Mouse (Mus musculus): Measurements from ENCODE around the gene Uso1. TPM values are rescaled to one million over a fixed set of nuclear protein-coding genes. Genes with fewer than 3 reads are reported as not detected.
"Not testable (repeated sequence)": the region's sequence is repeated elsewhere in the genome, so short reads cannot be mapped to it uniquely, and the experiment has no call there.

Gene Uso1
- polyA plus RNA-seq, 1 experiment = 57.1 TPM

DNA sequence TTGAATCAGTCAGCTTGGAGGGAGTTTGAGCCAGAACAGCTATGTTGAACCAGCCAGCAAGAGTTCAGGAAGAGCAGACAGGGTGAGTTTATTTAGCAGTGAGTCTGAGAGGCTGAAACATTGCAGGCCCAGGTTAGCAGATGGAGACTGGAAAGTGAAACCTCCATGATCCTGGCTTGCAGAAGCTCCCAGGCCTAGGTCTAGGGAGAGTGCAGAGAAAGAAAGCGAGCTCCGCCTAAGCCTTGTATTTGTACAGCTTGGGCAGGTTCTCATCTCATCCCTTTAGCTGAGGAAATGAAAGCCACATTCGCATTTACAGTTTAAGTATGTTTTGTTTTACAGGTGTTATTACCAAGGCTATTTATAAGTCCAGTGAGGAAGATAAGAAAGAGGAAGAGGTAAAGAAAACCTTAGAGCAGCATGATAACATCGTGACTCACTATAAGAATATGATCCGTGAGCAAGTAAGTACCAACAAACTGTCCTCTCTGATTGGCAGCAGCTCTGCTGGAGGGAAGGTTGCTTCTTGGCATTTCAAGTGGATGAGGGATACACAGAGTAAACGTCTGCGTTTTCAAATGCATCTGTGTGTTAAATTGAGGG lies 51.2 kb downstream of the Uso1 start:
- DNase-seq (ENCODE audit: low read depth) = no peak

DNA sequence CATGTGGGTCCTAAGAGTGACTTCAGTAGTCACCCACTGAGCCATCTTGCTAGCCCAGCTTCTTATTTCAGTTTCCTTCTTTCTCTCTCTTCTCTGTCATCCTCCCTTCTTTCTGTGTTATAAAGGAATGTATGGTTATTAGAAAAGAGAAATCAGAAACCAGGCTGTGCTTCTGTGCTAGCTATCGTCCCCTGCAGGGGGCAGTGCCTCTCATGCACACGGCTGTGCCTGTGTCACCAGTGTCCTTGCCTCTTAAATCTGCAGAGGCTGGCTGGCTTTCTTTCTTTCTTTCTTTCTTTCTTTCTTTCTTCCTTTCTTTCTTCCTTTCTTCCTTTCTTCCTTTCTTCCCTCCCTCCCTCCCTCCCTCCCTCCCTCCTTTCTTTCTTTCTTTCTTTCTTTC lies 58.0 kb downstream of the Uso1 start:
- not testable (repeated sequence) for DNase-seq (ENCODE audit: low read depth)

DNA sequence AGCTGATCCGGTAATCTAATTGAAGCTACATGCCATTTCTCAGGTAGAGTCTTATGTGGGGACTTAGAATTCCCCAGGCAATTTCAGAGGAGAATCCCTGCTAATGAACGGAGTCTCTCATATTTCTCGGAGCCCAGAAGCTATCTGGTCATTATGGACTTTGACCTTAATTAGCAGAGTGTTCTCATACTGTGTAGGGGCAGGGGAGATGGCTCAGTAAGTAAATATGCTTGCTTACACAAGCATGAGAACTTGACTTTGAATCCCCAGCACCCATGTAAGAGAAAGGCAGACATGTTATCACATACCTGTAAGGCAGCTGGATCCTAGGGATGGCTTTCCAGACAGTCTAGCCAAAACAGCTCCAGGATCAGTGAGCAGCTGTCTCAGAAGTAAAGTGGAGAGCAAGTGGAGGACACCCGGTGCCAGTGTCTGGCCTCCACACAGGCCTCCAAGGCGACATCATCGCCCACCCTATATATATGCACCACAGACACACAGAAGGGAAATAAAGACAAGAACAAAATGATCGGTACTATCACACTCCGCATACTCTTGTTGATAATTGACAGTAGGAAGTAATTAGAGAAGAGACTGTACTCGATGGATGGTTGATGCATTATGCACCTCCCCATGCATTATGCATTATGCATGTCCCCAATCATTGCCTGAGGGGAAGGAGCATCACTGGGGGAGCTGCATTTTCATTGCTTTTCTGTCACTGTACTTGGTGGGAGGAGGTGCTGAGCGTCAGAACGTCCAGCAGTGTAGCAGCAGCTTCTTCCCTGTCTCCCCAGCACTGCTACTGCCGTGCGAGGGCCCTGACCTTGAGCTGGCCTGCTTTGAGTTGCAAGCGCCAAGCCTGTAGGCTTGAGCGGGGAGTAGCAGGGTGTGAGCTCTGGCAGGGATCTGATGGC lies 59.4 kb downstream of the Uso1 start:
- no peak for DNase-seq (ENCODE audit: low read depth)

DNA sequence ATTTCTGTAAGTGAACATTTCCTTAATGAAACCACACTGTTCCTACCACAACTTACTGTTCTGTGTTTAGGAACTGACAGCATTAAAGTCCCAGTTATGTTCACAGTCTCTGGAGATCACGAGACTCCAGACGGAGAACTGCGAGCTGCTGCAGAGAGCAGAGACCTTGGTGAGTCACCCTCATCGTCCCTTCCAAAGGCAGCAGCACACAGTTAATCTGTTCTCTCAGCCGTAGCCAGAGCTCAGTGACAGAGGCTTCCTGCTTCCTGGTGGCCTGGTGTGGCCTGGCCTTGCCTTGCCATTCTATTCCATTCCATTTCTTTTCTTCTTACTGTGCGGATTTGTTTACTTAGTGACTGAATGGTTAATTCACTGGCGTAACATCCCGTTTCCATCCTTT lies 60.5 kb downstream of the Uso1 start:
- DNase-seq (ENCODE audit: low read depth) = no peak

GRCm38 (mm10) chr5:92204162-92205036 lies 66.7 kb downstream of the Uso1 start:
- no peak for DNase-seq (ENCODE audit: low read depth)

- DNase-seq (ENCODE audit: low read depth) = no peak
Measured at GRCm38 (mm10) chr5:92205184-92205583, 67.4 kb downstream of the Uso1 start.

GRCm38 (mm10) chr5:92205706-92206105 lies 68.0 kb downstream of the Uso1 start:
- no peak for DNase-seq (ENCODE audit: low read depth)

GRCm38 (mm10) chr5:92206121-92206520 lies 68.4 kb downstream of the Uso1 start:
- no peak for DNase-seq (ENCODE audit: low read depth)

DNA sequence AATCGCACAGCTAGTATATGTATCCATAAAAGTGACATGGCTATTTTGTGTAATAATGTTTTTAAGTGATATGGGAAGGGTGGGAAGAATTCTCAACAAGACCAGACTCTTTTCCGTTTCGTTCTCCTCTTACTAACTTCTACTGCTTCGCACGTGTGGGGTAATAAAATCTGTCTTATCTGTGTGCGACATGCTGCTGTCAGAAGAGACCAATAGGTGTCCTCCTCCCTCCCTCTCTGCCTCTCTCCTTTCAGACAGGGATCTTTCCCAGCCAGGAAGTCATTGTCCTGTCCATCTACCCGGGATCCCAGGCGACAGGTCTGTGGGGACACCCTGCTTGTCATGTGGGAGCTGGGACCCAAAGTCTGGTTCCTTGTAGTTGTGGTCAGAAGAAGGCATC lies 72.5 kb downstream of the Uso1 start:
- no peak for DNase-seq (ENCODE audit: low read depth)

DNA sequence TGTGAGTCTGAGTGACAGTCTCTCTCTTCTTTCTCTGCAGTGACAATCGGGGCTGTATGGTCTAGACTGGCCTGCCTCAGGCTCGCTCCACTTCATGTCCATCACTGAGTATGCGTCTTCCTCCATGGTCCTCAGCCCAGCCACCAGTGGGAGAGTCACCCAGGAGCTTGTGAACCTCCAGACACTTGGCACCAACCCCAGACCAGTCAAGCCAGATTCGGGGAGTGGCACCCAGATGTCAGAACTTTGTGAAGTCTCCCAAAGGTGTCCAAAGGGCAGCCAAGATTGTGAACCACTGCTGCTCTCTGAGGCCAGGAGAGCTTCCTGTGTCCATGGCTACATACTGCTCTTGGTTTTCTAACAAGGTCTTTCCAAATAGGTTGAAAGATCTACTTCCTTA lies 74.5 kb downstream of the Uso1 start:
- no peak for DNase-seq (ENCODE audit: low read depth)

- DNase-seq (ENCODE audit: low read depth) = no peak
Measured at GRCm38 (mm10) chr5:92215308-92215707, 77.6 kb downstream of the Uso1 start, which contains the start of gene U90926. TSS of gene U90926 (minus strand) at chr5:92215408.

DNA sequence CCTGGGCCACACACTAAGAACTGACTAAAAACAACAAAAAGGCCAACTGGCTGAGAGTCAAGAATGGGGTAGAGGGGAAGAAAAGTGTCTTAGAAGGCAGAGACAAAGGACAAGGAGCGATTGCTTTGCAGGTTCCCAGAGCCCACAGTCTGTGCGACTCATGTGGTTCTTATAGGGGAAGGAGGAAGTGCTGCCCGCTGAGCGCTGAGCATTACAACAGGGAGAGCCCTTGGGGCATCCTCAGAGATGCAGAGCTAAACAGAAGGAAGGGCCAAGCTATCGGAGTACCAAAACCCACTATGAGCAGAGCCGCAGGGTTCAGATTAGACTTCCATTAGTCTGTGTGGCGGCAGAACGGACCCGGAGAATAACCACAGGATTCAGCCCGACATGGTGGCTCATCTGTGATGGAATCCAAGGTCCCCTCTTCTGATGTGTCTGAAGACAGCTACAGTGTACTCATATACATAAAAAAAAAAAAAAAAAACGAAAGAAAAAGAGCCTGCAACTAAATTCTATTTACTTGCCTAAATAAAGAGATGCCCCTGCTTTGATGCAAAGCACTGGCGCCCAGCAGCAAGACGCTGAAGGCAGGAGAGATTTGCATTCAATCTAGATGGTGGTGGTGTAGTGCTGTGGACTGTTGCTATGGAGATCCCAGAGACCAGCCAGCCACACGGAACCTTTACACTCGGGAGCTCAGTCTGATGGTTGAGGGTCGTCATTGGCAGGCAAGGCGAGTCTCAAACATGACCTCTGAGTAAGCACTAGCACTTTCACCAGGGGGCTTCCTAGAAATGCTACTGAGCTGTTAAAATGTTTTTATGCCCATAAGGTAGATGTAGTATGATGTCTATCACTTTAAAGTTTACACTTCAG lies 81.4 kb downstream of the Uso1 start:
- no peak for DNase-seq (ENCODE audit: low read depth)

DNA sequence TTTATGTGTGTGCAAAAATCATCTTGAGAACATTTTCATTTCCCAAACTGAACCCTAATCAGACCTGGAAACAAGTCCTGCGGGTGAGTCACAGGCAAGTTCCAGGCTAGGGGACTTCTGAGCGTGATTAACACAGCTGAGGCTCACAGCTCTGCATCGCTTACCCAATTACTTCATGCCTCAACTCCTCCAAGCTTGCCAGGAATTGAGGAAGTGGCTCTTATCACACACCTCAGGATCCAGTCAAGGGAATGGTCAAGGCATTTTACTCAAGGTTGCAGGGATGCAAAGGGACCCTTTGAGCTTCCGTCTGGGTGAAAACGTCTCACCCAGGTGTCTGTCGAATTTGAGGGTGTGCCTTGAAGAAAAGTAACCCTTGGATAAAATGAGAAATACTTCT lies 82.1 kb downstream of the Uso1 start:
- no peak for DNase-seq (ENCODE audit: low read depth)

DNA sequence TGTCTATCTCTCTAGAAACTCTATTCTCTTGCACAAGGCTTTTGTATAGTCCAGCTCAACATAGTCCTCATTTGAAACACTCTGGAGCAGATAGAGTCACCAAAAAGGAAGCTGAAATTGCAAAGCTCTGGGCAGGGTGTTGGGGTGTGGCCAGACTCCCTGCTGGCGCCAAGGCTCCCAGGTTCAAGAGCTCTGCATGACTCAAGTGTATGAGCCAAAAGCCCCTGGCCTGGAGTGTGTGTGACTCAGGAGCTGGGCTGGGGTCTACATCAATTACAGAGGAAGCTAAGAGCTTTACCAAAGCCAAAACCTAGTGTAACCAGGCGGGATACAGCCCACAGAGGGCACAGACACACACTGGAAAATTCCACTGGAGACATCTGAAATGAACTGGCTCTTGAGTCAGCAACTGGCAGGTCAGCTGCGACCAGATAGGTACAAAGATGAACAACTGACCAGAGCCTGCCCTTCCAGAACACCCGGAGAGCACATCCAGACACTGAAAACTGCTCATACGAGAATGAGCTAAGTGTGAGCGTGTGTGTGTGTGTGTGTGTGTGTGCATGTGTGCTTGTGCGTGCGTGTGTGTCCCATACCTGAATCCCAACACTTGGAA lies 82.7 kb downstream of the Uso1 start:
- no peak for DNase-seq (ENCODE audit: low read depth)

DNA sequence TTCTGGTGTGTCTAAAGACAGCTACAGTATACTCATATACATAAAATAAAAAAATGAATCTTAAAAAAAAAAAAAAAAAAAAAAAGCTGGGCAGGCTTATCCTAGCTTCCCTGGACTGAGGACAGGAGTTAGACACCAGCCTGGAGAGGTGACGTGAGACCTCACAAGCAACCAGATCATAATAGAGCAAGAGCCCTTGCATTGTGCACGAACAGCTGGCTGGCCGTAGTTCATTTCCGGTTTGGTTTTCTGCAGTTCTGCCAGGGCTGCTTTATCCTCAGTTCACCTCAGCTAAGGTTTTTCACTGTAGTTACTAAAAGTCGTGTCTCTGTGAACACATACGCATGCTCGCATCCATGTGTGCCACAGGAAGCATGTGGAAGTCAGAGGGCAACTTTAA lies 90.0 kb downstream of the Uso1 start:
- DNase-seq (ENCODE audit: low read depth) = no peak

GRCm38 (mm10) chr5:92228776-92229175 lies 91.0 kb downstream of the Uso1 start:
- DNase-seq (ENCODE audit: low read depth) = no peak

GRCm38 (mm10) chr5:92229514-92229913 lies 91.8 kb downstream of the Uso1 start:
- no peak for DNase-seq (ENCODE audit: low read depth)

DNA sequence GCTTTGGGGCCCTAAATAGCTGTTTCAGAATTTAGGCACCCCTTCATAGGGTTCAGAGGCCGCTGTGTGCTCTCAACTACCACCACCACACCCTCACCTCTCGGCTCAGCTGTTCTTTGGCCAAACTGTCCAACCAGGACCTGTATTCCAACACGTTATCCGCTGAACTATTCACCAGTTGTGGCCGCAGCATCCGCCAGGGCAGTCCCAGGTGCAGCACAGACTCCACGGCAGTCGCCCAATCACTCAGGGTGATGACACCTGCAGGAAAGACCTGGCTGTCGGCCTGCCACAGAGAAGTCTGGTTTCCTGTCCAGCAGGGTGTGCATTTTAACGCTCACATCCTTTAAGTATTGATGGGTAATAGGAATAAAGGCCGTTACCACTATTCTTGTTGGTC lies 92.6 kb downstream of the Uso1 start:
- DNase-seq (ENCODE audit: low read depth) = no peak

DNA sequence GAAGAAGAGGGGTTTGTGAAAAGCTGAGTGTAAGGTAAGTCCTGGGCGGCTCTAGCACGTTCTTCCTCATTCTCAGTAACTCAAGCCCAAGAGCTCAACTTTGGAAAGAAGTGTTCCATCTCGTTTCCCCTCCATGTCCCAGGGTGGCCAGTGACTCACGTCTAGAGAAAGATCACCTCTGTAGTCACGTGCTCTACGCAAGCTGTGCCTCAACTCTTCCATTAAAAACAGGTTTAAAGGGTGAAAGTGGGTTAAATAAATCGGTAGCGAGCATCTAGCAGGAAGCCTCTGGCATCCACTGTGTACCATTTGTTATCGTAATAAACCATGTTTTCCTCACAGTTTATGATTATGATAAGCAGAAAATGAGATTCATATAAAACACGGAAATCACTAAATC lies 94.1 kb downstream of the Uso1 start:
- no peak for DNase-seq (ENCODE audit: low read depth)

GRCm38 (mm10) chr5:92233366-92233765 lies 95.6 kb downstream of the Uso1 start:
- no peak for DNase-seq (ENCODE audit: low read depth)
